Mouse (Mus musculus): ENCODE data around the gene Erc2.

- TF ChIP-seq POLR2A (IDR thresholded peaks at IDR 0.05; ENCODE audit: extremely low read depth, insufficient read depth, low read length) (no peak), CTCF (IDR thresholded peaks at IDR 0.05; ENCODE audit: low read depth, low read length) (no peak)
These were observed 548.5 kb downstream of the Erc2 start for GRCm38 (mm10) chr14:28170711-28171110.
